Mouse (Mus musculus) mature B cell (primary cell): ENCODE results near the gene Nexn.
"Not testable (repeated sequence)": the region's sequence is repeated elsewhere in the genome, so short reads cannot be mapped to it uniquely, and the experiment has no call there.

ENCODE experiments used
- in situ Hi-C: fragments of 300-500 bp; cut with MboI; formaldehyde crosslinking; loops from 2 replicates; pipeline ENCODE4 v1.14.3; 2019

Nexn gene

DNA sequence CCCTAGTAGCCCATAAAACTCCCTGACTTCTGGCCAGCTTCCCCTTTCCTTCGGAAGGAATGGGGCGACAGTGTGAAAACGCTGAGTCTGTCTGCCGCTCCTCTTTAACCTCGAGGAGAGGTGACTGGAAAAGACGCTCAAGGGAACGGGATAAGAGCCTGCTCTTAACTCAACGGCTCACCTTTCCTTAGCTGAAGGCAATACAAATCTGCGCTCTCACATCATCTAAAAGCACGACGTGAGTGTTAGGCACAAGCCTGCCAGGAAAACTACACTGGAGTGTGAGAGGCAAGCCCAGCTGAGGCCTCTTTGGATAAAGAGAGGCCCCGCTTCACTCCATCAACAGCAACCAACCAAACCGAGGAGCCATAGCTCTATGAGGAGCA is at the start of gene Nexn:
Gene Nexn (minus strand): TSS at position 315 of the 386 bp plus-strand sequence.
- in situ Hi-C loops = no loop called here

DNA sequence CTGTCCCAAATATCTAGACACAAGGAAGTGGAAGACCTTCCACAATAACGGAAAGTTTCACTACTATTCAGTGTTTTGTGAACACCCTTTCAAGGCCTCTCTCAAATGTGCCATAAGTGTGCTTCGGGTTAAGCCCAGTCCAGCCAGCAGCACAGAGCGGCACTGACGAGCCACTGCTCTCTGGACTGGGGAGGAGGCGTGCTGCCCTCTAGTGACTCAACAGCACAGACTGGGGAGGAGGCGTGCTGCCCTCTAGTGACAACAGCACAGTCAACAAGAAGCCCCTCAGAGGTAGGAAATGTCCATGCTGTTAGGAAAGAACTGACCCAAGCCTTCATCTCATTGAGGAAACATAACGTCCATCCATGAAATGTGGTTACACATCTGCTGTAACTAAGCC is 49.5 kb upstream of the Nexn start:
- in situ Hi-C loops = no loop called here

DNA sequence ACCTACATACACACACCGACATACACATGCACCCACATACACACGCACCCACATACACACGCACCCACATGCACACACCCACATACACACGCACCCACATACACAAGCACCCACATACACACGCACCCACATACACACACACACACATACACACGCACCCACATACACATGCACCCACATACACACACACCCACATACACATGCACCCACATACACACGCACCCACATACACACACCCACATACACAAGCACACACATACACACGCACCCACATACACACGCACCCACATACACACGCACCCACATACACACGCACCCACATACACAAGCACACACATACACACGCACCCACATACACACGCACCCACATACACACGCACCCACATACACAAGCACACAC is 48.5 kb upstream of the Nexn start:
- in situ Hi-C loops = not testable (repeated sequence)

DNA sequence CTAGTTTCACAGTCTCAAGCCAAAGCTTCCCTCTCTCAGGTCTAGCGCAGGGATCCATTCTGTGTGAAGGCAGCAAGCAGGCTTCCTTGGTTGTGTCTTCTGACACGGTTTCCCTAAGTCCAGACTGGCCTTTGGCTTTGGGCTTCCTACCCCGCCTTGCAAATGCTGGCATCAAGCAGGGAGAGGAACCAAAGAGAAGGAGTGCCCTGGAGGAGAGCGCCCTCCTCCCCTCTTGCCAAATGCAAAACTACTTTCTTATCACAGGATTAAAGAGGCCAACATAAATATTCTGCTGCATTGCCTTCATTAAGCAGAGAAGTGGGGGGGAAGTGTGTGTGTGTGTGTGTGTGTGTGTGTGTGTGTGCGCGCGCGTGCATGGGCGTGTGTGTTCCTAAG is 43.1 kb upstream of the Nexn start:
- in situ Hi-C loops = no loop called here

DNA sequence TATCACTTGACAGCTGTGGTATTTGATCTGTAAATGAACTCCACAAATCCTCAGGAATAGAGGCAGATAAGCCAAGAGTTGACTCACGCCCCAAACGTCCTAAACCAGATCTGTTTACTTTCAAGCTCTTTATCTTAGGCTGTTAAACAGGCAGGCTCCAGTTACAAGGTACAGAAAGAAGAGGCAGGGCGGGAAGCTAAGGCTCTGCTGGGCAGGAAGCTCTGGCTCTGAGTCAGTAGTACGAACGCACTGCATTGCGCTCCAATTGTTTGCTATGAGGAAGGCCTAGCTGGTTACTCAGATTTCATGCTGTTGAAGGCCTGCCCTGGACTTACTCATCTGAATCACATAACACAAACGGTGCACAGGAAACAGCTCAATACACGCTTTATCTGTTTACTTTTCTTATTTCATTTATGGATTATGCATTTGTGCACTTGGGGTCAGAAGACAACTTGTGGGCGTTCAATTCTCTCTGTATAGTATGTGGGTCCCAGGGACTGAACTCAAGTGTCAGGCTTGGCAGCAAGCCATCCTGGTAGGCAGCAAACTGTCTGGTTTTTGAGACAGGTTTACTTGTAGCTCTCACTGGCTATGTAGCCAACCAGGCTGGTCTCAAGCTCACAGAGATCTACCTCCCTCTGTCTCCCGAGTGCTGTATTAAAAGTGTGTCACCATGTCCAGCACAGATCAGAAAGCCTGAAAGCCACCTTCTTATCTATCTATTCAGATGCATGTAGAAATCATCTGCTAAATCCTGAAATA is 42.5 kb upstream of the Nexn start:
- in situ Hi-C loops = no loop called here

DNA sequence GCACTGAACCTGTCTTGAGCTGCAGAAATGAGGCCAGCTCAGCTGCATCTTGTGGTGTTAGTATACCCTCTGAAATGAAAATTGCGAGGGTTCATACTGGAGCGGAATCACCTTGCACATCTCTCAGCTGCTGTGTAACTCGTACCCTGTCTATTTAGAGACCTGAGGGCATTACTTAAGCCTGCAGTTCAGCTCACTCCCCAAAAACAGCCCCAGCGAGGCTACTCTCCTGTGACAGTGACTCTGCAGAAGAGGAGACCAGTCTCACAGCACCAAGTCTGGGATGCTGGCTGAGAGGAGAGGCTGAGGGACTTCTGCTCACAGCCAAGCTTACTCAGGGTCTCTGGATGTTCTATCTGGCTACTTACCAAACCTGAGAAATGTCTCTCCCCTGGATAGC is 39.8 kb upstream of the Nexn start:
- in situ Hi-C loops = no loop called here

DNA sequence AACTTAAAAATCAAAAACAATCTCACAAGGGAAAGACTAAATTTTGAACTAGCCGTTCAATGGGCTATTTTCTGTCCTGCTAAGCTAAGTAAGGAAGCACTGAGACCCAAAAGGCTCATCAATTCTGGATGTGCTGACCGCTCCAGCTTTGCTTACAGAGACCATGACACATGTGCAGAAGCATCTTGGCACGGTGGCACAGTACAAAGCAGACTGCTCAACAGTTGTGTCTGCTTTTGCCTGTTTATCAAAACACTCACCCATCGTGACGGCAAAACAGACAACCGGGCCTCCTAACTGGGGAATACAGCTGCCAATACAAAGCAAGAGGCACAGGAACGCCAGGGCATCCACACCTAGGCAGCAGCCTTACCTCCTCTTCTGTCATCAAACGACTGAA is 38.9 kb upstream of the Nexn start:
- in situ Hi-C loops = no loop called here

DNA sequence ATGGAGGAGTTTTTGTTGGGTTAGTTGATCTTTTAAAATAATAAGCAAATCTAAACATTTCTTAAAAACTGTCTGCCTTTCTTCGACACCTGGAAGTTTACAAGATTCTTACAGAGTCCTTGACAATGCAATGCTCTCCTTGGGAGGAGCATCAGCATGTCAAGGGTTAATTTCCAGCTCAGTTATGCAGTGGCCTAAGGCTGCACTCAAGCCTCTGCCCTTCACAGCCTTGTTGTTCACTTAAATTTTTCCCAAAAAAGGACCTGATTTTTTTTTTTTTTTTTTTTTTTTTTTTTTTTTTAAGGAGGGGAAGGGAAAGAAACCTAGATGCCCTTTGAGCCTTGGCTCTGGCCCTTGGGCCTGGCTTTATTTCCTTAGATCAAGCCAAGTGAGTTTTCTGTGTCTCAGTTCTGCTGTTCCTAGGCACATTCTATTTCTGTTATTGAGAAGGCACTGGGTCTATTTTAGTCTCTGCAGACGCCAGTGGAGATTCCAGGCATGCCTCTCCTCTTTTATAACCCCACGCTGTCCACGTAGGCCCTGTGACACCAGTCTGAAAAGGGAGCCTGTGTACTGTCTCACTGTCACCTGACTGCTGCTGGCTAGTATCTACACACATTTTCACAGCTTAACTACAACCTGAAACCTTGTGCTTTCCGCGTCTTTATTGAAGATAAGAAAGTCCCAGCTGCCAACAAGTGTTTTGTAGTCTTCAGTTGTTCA is 38.1 kb upstream of the Nexn start:
- in situ Hi-C loops = no loop called here

DNA sequence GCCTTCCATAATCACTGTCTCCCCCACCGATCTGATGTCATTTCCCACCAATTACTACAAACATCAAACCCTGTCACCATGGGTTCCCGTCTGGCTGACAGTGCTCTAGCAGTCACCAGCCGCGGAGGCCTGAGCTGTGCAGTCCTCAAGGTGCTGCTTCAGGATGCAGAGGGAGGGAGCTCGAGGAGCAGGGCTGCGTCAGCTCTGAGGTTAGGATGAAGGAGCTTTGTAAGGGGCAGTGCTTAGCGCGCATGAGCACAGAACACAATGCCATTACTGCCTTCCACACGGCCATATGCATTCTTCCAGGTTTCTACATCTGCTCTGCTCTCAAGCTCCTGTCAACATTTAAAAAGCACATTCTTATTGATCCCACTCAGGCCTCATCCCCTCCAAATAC is 36.8 kb upstream of the Nexn start:
- in situ Hi-C loops = no loop called here

DNA sequence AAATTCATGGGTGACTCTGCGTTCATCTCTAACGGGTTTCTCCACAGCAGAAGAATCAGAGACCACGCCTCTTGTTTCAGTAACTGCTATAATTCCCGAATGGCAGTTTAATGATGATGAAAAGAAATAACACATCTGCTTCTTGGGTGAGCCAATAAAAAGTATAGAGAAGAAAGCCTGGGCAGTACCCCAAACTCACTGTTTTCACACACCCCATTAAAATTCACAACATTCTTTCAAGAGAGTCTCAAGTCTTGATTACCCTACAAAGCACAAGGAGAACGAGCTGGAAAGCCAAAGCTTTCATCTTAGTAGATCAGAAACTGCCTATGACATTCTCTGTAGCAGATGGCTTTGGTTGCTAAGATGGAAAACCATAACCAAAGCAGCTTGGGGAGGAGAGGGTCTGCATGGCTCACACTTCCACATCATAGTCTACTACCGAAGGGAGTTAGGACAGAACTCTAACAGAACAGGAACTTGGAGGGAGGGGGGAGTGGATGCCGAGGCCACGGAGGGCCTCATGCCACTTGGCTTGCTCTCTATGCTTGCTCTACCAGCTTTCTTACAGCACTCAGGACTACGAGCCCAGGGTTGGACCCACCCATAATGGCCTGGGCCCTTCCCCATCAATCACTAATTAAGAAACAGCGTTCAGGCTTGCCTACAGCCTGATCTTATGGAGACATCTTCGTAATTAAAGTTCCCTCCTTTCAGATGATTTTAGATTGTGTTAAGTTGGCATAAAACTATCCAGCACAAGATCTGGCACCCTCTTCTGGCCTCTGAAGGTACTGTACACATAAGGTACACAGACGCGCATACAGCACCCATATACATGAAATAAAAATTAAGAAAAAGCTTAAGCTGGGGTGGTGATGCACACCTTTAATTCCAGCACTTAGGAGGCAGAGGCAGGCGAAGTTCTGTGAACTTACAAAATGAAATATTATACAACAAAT is 34.5 kb upstream of the Nexn start:
- in situ Hi-C loops = no loop called here

DNA sequence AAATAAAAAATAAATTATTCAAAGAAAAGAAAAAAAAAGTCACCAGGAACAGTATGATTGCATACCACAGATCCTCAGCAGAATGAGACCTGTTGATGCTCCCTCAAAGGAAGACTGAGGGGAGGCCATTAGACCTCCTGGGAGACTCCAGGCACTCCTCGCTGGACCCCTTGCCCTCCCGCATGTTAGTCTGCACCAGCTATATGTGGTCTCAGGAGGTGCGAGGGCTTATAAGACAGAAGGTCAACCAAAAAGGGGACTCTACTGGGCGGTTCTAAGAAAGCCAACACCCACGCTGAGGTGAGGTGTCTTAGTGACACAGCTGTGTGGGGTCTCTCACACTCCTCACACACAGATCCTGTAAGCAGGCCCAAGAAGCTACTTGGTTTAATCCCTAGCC is 29.7 kb upstream of the Nexn start:
- in situ Hi-C loops = no loop called here

DNA sequence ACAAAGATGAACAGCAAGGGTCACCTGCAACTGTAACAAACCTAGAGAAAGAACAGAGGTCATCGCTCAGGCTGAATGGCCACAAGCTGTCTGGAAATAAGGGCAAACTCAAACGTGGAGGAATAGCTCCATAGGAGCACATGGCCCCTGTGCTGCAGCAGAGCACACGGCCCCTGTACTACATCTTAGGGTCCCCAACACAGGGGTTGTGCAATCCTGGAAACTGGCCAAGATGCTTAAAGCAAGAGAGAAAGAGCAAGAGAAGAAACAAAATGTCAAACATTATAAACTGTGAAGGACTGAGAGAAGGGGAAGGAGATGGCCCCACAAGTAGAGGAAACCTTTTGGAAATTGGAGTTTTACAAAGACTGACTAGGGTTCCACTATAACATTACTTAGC is 28.2 kb upstream of the Nexn start:
- in situ Hi-C loops = no loop called here

DNA sequence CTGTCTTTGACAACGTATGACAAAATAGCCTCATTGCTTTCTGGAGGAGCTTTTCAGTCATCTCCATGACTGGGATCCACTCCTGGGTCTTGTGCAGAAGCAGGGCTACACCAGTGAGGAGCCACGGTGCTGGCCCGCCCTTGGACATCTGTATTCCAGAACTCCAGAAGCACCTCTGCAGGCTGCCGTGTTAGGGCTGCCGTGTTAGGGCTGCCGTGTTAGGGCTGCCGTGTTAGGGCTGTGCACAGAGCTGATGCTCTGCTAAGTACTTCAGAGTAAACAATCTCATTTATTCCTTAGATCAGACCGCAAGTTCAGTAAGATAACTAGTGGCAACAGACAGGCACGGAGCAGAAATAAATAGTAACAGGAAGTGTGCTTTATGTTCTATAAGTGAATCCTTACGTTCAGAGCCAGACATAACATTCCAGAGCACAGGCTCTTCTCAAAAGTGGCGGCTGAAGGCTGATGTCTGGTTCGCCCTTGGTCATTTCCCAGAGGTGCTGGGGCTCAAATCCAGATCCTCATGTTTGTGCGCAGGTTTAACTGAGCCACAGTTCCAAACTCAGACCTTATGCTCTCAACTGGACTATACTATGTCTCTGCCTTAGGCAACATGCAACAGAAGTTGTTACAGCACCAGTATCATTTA is 27.5 kb upstream of the Nexn start:
- in situ Hi-C loops = no loop called here

DNA sequence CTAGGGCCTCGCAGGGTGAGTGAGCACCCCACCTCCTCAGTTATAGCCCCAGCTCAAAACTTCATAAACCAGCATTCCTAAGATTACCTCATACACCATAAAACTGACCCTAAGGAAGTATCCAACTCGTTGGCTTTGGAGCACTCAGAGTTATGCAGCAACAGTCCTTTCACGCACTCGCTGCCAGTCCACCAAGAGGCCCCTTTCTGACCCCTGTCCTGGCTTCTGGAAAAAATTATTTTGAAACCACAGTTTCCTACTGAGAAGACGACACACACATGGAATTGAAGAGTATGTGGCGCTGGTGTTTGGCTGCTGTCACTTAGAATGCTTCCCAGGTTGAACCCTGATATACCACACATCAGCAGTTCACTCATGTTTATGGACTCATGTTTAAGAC is 25.7 kb upstream of the Nexn start:
- in situ Hi-C loops = no loop called here

DNA sequence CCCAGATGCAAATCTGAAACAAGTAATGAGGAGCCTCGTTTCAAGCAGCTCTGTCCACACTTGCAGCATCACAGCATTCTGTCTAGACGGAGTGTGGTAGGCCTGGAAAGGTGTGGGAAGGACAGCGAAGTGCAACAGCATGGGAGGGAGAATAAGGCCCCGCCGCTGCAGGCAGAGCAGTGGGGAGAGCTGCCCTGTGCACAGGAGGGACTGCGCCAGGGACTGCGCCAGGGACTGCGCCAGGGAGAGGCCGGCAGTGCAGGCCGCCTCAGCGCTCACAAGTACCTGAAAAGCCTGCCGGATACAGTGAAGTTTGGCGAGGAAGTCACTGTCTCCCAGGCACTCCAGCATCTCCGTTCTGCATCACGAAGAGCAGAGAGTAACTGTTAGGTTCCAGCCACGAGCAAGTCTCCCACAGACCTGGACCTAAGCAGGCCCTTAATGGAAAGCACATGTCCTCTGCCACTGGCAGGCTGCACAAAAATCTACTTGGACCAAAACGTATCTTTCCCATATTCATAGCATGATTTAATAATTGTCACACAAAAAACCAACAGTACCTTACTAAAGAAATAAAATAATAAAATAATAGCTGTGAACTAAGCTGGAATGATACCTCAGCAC is 24.1 kb upstream of the Nexn start:
- in situ Hi-C loops = no loop called here

DNA sequence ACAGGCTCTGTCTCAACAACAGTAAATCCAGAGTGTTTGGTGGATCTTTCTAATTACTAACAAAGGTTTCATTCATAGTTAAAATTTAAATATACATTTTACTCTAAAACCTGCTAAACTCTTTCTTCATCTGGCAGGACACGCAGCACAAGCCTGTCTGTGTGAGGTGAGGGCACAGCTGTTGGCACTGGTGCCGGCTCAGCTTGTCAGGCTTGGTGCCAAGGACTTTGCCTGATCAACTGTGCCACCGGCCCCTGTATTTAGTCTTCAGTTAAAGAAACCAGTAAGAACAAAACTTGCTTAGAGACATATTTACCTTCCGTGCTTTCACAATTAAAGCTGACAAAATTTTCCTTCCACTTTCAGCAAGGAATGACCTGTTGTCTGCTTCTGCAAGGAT is 22.6 kb upstream of the Nexn start:
- in situ Hi-C loops = no loop called here

DNA sequence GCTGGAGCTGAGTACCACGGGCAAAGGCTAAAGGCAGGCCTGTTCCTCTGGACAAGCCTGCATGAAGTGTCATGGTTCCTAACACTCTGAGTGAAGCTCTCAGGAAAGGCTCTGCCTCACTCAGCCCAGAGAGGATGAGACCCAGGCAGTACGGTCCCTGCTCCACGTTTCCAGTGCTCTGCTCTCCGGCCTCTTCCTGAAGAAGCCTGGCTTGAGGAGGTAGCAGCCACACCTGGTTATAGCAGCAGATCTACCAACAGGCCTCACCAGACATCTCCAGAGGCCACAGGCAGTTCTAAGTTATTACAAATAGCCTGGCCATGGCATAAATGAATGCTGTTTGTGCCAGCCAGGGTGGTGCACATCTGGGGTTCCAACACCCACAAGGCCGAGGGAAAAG is 22.1 kb upstream of the Nexn start:
- in situ Hi-C loops = no loop called here

DNA sequence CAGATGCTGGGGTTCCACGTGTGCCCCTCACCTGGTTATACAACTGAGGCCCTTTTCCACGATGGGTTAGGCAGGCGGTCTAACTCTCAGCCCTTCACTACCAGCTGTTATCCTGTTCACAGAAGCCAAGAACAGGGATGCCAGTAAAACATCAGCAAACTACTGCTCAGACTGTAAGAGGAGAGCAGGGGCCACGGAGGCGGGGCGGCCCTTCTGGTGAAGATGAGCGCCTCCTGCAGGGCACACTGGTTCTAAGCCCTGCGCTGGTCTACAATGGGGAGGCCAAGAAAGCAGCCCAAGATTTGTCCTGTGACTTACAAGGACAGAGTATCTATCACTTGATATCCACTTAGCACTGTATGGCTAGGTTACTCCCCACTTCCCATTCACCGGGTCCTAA is 21.7 kb upstream of the Nexn start:
- in situ Hi-C loops = no loop called here

DNA sequence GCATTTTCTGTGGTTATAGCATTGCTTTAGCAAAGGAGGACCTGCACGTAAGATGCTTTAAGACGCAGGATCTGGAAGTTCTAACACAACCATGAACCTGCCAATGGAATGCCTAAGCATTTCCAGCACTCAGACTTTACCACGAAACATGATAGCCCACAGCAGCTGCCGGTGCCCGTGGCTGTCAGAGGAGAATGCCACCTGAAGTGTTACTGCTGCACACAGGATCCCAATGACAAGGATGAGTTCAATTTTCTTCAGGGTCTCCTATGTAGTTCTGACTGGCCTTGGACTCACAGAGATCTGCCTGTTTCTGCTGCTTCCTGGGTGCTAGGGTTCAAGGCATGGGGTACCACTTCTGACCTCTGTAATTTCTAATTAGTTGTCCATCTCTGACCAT is 18.6 kb upstream of the Nexn start:
- in situ Hi-C loops = no loop called here

DNA sequence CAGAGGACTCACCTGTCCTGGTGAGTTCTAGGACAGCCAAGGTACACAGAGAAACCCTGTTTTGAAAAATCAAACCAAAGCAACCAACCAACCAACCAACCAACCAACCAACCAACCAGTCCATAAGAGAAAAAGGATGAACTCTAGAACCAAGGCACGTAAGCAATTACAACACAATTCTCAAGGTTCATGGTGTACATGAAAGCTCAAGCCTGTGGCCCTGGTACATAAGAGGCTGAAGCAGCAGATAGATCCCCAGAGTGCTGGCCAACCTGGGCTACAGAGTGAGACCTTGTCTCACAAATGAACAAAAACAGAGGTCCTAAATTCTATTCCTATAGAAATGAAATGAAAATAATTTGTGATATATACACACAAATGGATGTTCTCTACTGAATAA is 18.2 kb upstream of the Nexn start:
- in situ Hi-C loops = no loop called here

DNA sequence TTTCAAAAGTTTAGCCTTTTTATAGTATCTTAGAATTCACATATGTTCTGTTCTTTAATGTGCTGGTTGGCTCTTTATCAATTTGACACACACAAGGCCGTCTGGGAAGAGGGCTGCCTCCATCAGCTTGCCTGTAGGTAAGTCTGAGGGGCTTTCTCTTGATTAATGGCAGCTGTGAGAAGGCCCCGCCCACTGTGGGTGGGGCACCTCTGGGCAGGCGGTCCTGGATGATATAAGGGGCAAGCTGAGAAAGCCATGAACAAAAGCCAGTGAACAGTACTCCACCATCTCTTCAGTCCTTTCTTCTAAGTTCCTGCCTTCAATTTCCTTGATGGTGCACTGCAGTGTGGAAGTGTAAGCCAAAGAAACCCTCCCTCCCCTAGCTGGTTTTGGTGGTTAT is 16.0 kb upstream of the Nexn start:
- in situ Hi-C loops = no loop called here

DNA sequence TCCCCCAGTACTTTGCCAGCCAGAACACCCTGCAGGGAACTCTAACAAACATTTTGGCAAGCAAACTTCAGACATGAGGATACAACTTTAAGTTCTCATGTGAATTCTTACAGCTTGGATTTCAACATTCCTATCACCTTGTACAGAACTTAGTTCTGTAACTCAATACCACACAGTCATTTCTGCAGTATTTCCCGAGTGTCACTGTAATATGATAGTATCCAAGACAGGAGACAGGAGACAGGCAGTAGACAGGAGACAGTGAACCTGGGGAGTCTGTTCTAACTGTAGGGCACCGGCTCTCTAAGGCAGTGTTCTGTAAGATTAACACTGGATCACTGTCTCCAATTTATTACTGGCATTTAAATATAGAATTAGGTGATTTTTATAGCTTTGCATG is 12.3 kb upstream of the Nexn start:
- in situ Hi-C loops = no loop called here
